ENCODE assay signal across 8 mouse cellular contexts in genomic region chr17:24427170-24427557, GRCm38 (mm10). TPM values are rescaled to one million over a fixed set of nuclear protein-coding genes. Genes with fewer than 3 reads are reported as not detected.
DNase-seq lines count a peak whose midpoint lies in the region; ATAC-seq and TF ChIP-seq lines count a peak whose summit lies in the region.

No protein-coding gene starts in this region.

- H3K4me1 ChIP-seq in heart, embryonic 14.5 days (ENCODE audit: control insufficient read depth in 2 of 2, insufficient read depth in 2 of 2, low read length in 2 of 2), result peaks cover 21% of the 10 kb centered on the region in 2 experiments
- peaks cover 19% of the 10 kb centered on the region for H3K4me1 ChIP-seq in limb, embryonic 15.5 days
- peaks cover 3% of the 10 kb centered on the region for H3K4me1 ChIP-seq in small intestine, adult 2 months (ENCODE audit: control insufficient read depth, insufficient read depth, insufficient read length, low read length)

- 3% methylated on average over 8 of the region's 8 CpGs for WGBS in heart, embryonic 14.5 days
- WGBS in limb, embryonic 15.5 days, result 4% methylated on average over 8 of the region's 8 CpGs
- WGBS in small intestine, adult 2 months, result 1% methylated on average over 8 of the region's 8 CpGs

- TF ChIP-seq CTCF in small intestine, adult 2 months (IDR thresholded peaks at IDR 0.05; ENCODE audit: extremely low read depth, insufficient read length, insufficient replicate concordance, low read depth, low read length), result no peak

- no peak for TF ChIP-seq POLR2A in small intestine, adult 2 months (IDR thresholded peaks at IDR 0.05; ENCODE audit: low read depth, low read length)

- H3K36me3 ChIP-seq in heart, embryonic 14.5 days (ENCODE audit: control insufficient read depth, insufficient read depth, low read length), result peaks cover 36% of the 10 kb centered on the region
- H3K36me3 ChIP-seq in limb, embryonic 15.5 days, result peaks cover 34% of the 10 kb centered on the region
- H3K36me3 ChIP-seq in small intestine, adult 2 months (ENCODE audit: control insufficient read depth, insufficient read depth, low read length), result peaks cover 28% of the 10 kb centered on the region

- H3K27ac ChIP-seq in heart, embryonic 14.5 days (replicated peaks in 1 of 2; ENCODE audit: control insufficient read depth in 1 of 2, insufficient read depth in 1 of 2, low read depth in 2 of 2, low read length in 2 of 2), result peak overlapping the region; percentile 94 to 96
- peak overlapping the region; percentile 98 for H3K27ac ChIP-seq in limb, embryonic 15.5 days
- peak overlapping the region; percentile 96 for H3K27ac ChIP-seq in small intestine, adult 2 months (ENCODE audit: insufficient read depth, low read depth, low read length)

- no peaks in the 10 kb centered on the region for H3K9me3 ChIP-seq in heart, embryonic 14.5 days (ENCODE audit: control insufficient read depth, low read length)
- no peaks in the 10 kb centered on the region for H3K9me3 ChIP-seq in limb, embryonic 15.5 days

- H3K4me3 ChIP-seq in heart, embryonic 14.5 days (ENCODE audit: control insufficient read depth in 1 of 2, insufficient read depth in 1 of 2, low read depth in 1 of 2, low read length in 2 of 2), result peak overlapping the region; percentile 68 to 79
- H3K4me3 ChIP-seq in limb, embryonic 15.5 days, result peak overlapping the region; percentile 73
- H3K4me3 ChIP-seq in small intestine, adult 2 months (ENCODE audit: low read depth, low read length), result peak overlapping the region; percentile 100

- peak overlapping the region; percentile 92 for H3K9ac ChIP-seq in heart, embryonic 14.5 days (ENCODE audit: low read length)
- H3K9ac ChIP-seq in limb, embryonic 15.5 days, result peak overlapping the region; percentile 85

- DNase-seq in embryo, embryonic 10 days (ENCODE audit: low spot score), result peak; percentile 30
- DNase-seq in embryo, embryonic 10.5 days (ENCODE audit: low spot score), result no peak
- DNase-seq in ZHBTc4 (ENCODE audit: low read depth, low spot score), result peak; percentile 44
- DNase-seq in spleen, adult 18-20 months, result no peak
- no peak for DNase-seq in right cerebral cortex, postnatal 36 days (ENCODE audit: low spot score in 2 of 2)

- ATAC-seq in heart, embryonic 14.5 days (ENCODE audit: insufficient number of reproducible peaks, insufficient read depth, low FRiP score, low read depth), result no peak
- no peak for ATAC-seq in limb, embryonic 15.5 days (ENCODE audit: insufficient number of reproducible peaks, low FRiP score, low TSS enrichment, low read depth)

- no peaks in the 10 kb centered on the region for H3K27me3 ChIP-seq in heart, embryonic 14.5 days (ENCODE audit: control insufficient read depth, insufficient read depth, low read length)
- no peaks in the 10 kb centered on the region for H3K27me3 ChIP-seq in limb, embryonic 15.5 days
- H3K27me3 ChIP-seq in small intestine, adult 2 months (ENCODE audit: control insufficient read depth, insufficient read depth, low read length), result no peaks in the 10 kb centered on the region

- peak overlapping the region; percentile 63 for H3K4me2 ChIP-seq in heart, embryonic 14.5 days (ENCODE audit: low read length)
- peak overlapping the region; percentile 68 for H3K4me2 ChIP-seq in limb, embryonic 15.5 days

RNA-seq across cellular contexts. Expression of gene Eci1, which starts 0.7 kb away (rescaled TPM):
- 283 and 294 TPM in 2 replicates for polyA plus RNA-seq in heart, embryonic 14.5 days (2014; fragmentation: Nextera tagmentation; extraction: Ambion mirVana)
- polyA plus RNA-seq in limb, embryonic 15.5 days (2015; fragmentation: Nextera tagmentation; extraction: Ambion mirVana), result 68.2 and 69.0 TPM in 2 replicates
- 52.7 and 97.7 TPM in 2 replicates for polyA plus RNA-seq in small intestine, adult 2 months (2012; rRNA removed)

RNA-seq across cellular contexts. Expression of gene Rnps1, which starts 12.8 kb away (rescaled TPM):
- polyA plus RNA-seq in heart, embryonic 14.5 days (2014; fragmentation: Nextera tagmentation; extraction: Ambion mirVana), result 196 and 203 TPM in 2 replicates
- 244 and 255 TPM in 2 replicates for polyA plus RNA-seq in limb, embryonic 15.5 days (2015; fragmentation: Nextera tagmentation; extraction: Ambion mirVana)
- 44.2 and 76.7 TPM in 2 replicates for polyA plus RNA-seq in small intestine, adult 2 months (2012; rRNA removed)

RNA-seq across cellular contexts. Expression of gene Dnase1l2, which starts 15.7 kb away (rescaled TPM):
- polyA plus RNA-seq in heart, embryonic 14.5 days (2014; fragmentation: Nextera tagmentation; extraction: Ambion mirVana), result 1.5 and 2.4 TPM in 2 replicates
- 13.3 and 16.6 TPM in 2 replicates for polyA plus RNA-seq in limb, embryonic 15.5 days (2015; fragmentation: Nextera tagmentation; extraction: Ambion mirVana)
- polyA plus RNA-seq in small intestine, adult 2 months (2012; rRNA removed), result 2.9 and 4.8 TPM in 2 replicates

RNA-seq across cellular contexts. Expression of gene E4f1, which starts 42.9 kb away (rescaled TPM):
- 16.0 and 17.6 TPM in 2 replicates for polyA plus RNA-seq in heart, embryonic 14.5 days (2014; fragmentation: Nextera tagmentation; extraction: Ambion mirVana)
- 36.3 and 37.5 TPM in 2 replicates for polyA plus RNA-seq in limb, embryonic 15.5 days (2015; fragmentation: Nextera tagmentation; extraction: Ambion mirVana)
- polyA plus RNA-seq in small intestine, adult 2 months (2012; rRNA removed), result 52.9 and 74.5 TPM in 2 replicates

RNA-seq across cellular contexts. Expression of gene Pgp, which starts 43.0 kb away (rescaled TPM):
- 65.7 and 66.6 TPM in 2 replicates for polyA plus RNA-seq in heart, embryonic 14.5 days (2014; fragmentation: Nextera tagmentation; extraction: Ambion mirVana)
- polyA plus RNA-seq in limb, embryonic 15.5 days (2015; fragmentation: Nextera tagmentation; extraction: Ambion mirVana), result 47.9 and 51.1 TPM in 2 replicates
- polyA plus RNA-seq in small intestine, adult 2 months (2012; rRNA removed), result 130 and 178 TPM in 2 replicates

Comparison
In these comparisons a context has a peak if more than half of its experiments do, and no peak if none do; other contexts are left out.
1. DNase-seq: peak in embryo, embryonic 10 days (single experiment) and ZHBTc4 (single experiment); none in embryo, embryonic 10.5 days (single experiment), spleen, adult 18-20 months (0 of 2) and right cerebral cortex, postnatal 36 days (0 of 2).
2. Peak in every context shown above with its lines, with median percentiles within 50 percentile points of each other: H3K27ac ChIP-seq and H3K4me3 ChIP-seq.